Mouse (Mus musculus) liver, postnatal 0 days (tissue): ENCODE measurements at regions not wholly inside any gene's neighbourhood (a gene's known extent, or its start where the extent isn't known, plus 50 kb on each side); places are given as distances from the start of the nearest gene placed in this dataset.

Experiments
- ATAC-seq: fragments of 200-750 bp; cut with Nextera tagmentation; 2 replicates; pipeline ENCODE4 v1.8.0; 2017; ENCODE audit warnings: mild to moderate bottlenecking, moderate library complexity
- DNase-seq: peaks from one replicate; pipeline ENCODE4 v3.0.0-alpha.2; 2016
- H3K27ac ChIP-seq: fragments of 300-500 bp; sonication (generic); 2 replicates; pipeline ENCODE4 v1.5.1; 2014; ENCODE audit warnings: antibody characterized with exemption, moderate library complexity, mild to moderate bottlenecking, low read depth
- H3K27me3 ChIP-seq: fragments of 300-500 bp; sonication (generic); 2 replicates; pipeline ENCODE4 v1.6.1; 2014; ENCODE audit warnings: low read length, control low read depth, mixed read lengths; ENCODE audit not compliant: insufficient read depth
- H3K36me3 ChIP-seq: fragments of 300-500 bp; sonication (generic); replicated peaks from 2 replicates; pipeline ENCODE4 v1.6.1; 2014; ENCODE audit warnings: mild to moderate bottlenecking, control low read depth, low read length, moderate library complexity, mixed read lengths; ENCODE audit not compliant: insufficient read depth
- H3K4me1 ChIP-seq: fragments of 300-500 bp; sonication (generic); 2 replicates; pipeline ENCODE4 v1.6.1; 2014; ENCODE audit warnings: antibody characterized with exemption, mild to moderate bottlenecking, control low read depth; ENCODE audit not compliant: insufficient read depth
- H3K4me2 ChIP-seq: fragments of 300-500 bp; sonication (generic); 2 replicates; pipeline ENCODE4 v1.6.1; 2014; ENCODE audit warnings: low read depth, mild to moderate bottlenecking, low read length, moderate library complexity, mixed read lengths
- H3K4me3 ChIP-seq: fragments of 300-500 bp; sonication (generic); 2 replicates; pipeline ENCODE4 v1.5.1; 2014; ENCODE audit warnings: low read depth, low read length
- H3K9ac ChIP-seq: fragments of 300-500 bp; sonication (generic); replicated peaks from 2 replicates; pipeline ENCODE4 v1.6.1; 2014; ENCODE audit warnings: mild to moderate bottlenecking, moderate library complexity
- H3K9me3 ChIP-seq: fragments of 300-500 bp; sonication (generic); 2 replicates; pipeline ENCODE4 v1.6.1; 2016; ENCODE audit warnings: mild to moderate bottlenecking, control low read depth, low read length, mixed read lengths
- CTCF ChIP-seq: sonication (generic); IDR thresholded peaks from 2 replicates; pipeline ENCODE4 v1.5.1; 2016; ENCODE audit warnings: antibody characterized with exemption, low read depth
- EP300 ChIP-seq: IDR thresholded peaks from 2 replicates; pipeline ENCODE4 v1.6.1; 2016; ENCODE audit warnings: antibody characterized with exemption, low read depth, mild to moderate bottlenecking
- WGBS: fragments of 180-500 bp; shearing (Covaris S2); extraction: QIAGEN DNeasy Blood & Tissue Kit; methylation state at CpG from one replicate; pipeline ENCODE4 v1.1.7; 2014; ENCODE audit not compliant: insufficient replicate concordance; 5-methylcytosine and 5-hydroxymethylcytosine counted together

- 72% methylated on average over 3 of the region's 3 CpGs for WGBS
- ATAC-seq, result no peak
- no peak overlapping the region for H3K27ac ChIP-seq
- no peaks in the 10 kb centered on the region for H3K9me3 ChIP-seq
- H3K9ac ChIP-seq, result no peak overlapping the region
- TF ChIP-seq CTCF (no peak), EP300 (no peak)
- no peak overlapping the region for H3K4me2 ChIP-seq
- no peaks in the 10 kb centered on the region for H3K4me1 ChIP-seq
- no peak for DNase-seq
- H3K27me3 ChIP-seq, result no peaks in the 10 kb centered on the region
- no peaks in the 10 kb centered on the region for H3K36me3 ChIP-seq
- H3K4me3 ChIP-seq, result no peak overlapping the region
These were observed 51.1 kb upstream of the Gm15217 start for GRCm38 (mm10) chr14:46328064-46328463.
